Mouse (Mus musculus) kidney, postnatal 14 days (tissue): ENCODE results near the gene Ankfn1.
A peak's percentile ranks its signal among the peaks of the same experiment; 100 is the strongest.

Experiments used
- DNase-seq: peaks from one replicate; pipeline ENCODE4 v3.0.0; 2022; ENCODE audit warnings: mixed read lengths

Ankfn1 gene

DNA sequence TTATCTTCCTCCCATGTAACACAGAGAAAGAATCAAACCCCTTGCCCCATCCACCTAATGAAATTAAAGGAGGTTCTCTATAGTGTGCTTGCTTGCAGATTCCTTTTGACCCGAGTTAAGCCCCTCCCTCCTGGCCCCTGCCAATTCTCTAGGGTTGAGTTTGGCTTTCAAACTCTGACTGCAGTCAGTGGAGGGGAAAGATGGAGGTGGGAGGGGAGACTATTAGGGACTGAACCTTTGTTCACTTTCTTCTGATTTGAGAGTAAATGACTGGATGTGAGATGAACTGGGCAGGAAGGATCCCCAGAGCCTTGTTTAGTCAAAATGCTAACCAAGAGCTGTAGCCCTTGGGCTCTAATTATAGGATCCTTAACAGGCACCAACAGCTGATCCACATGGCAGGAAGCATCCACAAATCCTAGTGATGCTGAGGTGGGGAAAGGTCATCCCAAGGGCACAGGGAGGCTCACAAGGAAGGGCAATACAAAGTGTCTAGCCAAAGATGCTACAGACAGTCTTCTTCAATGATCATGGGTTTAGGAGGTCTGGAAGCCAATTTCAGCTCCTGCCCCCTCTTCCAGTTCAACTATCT, 103.4 kb downstream of the Ankfn1 start:
- DNase-seq: no peak

DNA sequence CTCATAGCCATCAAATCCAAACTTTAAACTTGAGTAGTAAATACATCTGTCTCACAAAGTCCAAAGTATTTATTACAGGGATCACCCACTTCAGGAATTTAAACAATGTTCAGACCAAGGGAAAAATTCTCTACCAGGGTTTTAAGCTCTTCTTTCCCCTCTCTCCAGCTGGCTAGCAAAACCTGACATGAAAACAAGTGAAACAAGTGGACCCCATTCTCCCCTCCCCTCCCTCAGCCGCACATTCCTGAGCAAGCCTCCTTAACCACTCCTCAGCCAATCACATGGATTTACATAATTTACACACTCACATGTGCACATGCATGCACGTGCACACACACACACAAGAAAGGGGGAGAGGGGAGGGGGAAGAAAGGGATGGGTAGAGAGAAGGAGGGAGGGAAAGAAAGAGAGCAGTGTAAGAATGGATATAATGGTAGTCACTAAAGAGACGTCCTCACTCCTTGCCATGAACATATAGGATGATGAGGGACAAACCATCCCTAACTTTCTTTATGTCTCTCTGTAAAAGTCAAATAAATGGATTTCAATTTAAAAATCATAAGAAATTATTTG, 104.9 kb downstream of the Ankfn1 start:
- no peak for DNase-seq

DNA sequence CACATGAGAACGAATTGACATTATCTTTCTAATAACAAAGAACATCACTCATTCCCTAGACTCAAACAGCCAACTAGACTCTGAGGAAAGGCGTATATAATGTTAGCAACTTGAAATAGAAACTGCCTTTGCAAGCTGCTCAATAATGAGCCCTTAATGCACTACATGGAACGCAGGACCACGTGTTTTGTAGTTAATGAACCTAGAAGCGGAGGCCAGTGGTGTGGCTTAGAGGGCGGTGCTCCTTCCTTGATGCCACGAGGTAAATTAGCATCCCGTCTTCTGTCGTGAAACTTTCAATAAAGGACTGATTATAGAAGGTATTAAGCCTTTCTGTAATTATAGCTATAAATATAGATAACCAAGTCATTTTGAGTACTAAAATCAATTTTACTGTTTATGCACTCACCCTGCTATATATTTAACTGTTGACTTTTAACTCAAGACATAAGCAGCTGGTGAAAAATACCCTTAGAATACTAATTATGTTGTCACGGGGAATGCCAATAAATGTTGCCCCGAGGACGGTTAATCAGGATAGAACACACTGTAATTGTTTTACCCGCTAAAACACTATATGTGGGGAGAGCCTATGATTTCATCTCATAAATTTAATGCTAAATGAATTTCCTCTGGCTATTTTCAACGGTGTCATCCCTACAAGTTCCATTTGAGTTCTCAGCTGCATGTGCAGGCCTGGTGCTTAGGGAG, 112.1 kb downstream of the Ankfn1 start:
- DNase-seq: no peak

DNA sequence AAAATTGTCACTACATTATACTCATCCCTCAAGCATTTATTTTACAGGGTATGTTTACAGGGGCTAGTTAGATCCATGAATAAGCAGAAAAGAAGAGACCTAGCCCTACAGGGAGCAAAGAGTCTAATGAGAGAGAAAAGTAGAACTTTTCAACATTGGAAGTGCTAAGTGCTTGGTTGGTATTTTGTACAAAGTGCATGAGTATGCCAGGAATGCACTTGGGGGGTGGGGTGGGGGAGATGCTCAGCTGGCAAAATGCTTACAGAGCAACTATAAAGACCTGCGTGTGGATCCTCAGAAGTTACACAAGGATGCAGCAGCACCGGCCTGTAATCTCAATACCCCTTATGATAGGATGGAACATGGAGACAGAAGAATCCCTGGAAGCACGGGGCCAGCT, 118.4 kb downstream of the Ankfn1 start:
- no peak for DNase-seq

DNA sequence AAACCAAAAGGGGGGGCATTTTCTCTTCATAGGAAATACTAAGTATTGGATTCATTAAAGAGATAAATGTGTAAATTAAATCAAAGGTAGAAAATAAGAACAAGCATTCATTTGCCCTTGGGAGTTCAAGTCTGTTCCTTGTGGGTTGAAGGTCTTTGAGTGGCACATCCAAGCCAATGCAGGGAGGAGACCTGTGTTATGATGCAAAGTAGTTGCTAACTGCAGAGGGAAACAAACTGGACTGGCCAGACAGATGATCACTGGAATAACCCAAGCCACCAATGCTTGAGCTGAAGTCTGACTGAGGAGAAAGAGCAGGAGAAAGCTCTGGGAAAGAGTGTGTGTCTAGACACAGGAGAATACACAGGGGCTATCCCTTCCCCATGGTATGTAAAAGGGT, 120.9 kb downstream of the Ankfn1 start:
- no peak for DNase-seq

DNA sequence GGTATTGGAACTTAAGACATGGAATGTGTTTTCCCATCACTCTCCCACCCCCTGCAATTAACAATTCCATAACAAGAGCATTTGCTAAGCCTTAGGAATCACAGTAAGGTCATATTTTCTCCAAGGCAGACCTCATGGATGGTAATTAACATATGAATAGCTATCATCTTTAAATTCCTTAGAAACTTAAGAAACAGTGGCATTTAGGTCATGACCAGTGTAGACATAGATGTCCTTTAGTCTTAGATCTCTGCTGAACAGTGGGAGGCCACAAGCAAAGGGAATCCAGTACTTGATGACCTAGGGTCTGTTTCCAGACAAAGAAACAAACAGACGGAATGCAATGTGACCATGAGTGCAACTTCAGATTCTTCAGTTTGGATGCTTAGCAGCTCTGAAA, 141.7 kb downstream of the Ankfn1 start:
- no peak for DNase-seq

DNA sequence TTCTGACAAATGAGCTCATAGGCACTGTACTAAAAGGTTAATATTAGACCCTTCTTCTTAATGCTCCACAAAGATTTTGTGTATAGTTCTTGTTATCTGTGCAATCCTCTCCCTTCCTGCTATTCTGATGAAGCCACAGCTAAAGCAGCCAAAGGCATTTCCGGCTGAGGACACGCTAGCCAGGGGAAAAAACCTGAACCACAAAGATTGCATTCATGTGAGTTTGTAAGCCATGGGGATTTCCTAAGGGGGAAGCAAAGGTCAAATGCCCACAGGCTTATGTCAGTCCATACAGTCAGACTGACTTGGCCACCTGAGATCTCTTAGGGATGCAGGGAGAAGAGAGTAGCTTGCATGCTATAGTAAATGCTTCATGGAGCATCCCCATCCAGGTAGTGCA, 146.1 kb downstream of the Ankfn1 start:
- no peak for DNase-seq

DNA sequence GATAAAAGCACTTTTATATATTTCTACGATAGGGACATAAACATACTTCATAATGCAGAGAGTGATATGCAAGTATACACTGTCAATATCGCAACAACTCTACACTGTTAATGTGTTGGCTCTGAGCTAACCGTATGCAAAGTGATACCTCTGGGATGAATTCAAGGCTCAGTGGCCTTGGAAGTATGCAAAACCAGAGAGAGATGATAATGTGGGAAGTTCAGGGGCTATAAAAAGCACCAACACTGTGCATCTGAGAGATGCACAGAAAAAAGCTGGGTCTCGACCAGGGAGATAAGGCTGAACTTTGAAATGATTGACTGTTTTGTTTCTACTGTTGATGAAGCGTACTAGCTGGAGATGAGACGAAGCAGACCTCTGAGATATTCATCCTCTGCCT, 148.9 kb downstream of the Ankfn1 start:
- no peak for DNase-seq

DNA sequence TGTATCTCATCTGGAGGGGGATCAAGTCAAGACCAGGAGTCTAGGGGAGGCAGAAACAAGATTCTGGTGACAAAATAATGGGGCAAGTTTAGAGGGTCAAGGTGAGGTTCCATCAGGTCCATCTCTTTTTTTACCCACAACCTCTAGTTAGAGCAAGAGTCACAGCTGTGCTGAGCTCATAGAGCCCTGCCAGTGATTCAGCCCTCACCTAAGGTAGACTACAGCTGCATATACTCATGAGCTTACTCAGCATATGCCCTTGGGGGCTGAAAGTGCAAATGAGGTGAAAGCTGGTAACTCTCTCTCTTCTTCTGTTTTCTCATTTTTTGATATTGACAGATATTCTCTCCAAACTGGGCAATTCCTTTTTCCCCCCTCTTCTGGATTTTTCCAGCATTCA, 150.2 kb downstream of the Ankfn1 start:
- no peak for DNase-seq

DNA sequence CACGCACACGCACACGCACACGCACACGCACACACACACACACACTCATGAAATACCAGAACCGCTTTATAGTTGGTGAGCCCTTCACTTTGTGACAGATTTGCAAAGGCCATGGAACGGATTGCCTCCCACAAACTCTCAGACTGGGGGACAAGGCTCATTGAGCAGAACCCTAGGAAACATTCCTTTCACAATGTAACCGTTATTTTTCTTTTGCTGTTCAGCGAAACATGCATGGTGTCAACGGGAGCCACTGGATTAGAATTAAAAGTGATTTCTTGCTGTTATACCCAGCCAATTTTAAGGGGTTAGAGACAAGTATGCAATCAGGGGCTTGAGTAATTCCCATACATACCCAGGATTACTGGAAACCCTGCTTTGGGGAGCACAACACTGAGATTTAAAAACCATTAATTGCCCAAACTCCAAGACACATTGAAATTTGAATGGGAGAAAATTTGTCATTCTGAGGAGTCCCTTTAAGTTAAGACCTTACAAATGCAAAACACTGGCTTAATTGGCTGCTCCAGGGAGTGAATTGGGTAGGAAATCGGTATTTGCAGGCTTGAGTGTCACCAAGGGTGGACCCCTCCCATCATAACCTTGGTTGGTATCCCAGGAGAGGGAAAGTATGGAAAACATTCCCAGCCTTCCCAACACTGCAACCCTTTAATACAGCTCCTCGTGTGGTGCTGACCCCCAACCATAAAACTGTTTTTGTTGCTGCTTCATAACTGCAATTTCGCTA, 153.6 kb downstream of the Ankfn1 start:
- DNase-seq: no peak

DNA sequence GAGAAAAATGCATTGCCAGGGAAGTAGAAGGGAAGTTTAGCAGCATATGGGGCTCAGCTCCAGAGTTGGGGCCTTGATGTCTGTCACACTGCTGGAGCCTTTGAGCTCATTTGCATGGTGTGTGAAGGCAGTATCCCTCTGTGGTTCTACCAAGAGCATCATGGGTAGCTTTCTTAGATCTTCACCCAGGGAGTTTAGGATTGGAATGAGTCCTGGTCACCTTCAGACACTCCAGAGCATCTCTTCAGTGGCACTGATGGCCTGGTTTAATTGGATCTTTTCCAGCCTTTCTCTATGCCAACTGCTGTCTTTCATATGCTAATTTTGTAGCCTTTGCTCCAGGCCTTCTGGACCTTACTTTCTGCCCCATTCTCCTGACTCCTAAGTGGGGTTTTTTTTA, 157.5 kb downstream of the Ankfn1 start:
- DNase-seq: peak; percentile 9

DNA sequence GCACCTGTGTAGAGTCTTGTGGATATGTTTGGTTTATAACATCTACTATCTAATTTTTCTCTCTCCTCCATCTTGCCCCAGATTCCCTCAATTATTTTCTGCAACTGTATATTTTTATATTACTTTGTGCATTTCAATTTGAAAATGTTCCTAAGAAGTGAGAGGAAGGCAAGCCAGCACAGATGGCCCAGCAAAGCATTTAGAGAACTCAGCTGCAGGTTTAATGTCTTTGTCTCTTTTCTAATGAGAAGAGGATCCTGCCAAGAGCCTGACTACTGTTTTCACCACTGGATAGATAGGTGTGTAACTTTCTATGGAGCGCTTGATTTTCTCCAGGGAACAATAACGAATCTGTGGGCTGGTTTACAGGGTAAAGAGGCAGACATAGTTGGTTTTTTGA, 161.6 kb downstream of the Ankfn1 start:
- DNase-seq: no peak

DNA sequence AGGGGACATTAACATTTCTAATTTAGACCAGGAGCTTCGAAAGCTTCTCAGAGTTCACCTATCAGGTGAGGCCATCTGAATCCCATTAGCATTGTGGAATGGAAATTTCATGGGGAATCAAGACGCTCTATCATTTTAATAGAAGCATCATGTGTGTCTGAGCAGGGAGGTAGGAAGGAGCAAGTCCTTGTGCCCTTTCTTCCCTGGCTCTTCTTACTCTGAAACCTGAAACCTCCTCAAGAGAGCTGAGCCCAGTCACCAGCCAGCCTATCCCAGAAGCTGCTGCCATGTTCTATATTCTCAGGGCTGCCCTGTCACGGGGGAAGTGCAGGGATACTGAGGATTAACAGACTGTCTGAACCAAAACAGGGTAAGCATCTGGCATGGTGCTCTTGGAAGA, 165.9 kb downstream of the Ankfn1 start:
- no peak for DNase-seq

DNA sequence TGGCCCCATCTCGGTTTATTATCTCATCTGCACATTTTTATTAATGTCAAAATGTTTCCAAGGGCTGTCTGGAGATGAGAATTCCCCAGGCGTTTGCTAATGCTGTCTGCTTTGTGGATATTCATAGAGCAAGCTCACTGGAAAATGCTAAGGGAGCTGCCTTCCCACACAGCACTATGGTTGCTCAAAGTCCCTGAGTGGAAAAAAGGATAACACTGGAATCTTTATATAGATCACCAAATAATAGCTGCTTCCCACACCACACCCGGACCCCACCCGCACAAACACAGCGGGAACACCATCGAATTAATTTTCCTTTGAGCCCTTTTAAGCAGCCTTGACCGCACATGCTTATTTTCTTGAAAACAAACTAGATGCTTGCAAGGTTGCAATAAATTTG, 169.4 kb downstream of the Ankfn1 start:
- DNase-seq: no peak

DNA sequence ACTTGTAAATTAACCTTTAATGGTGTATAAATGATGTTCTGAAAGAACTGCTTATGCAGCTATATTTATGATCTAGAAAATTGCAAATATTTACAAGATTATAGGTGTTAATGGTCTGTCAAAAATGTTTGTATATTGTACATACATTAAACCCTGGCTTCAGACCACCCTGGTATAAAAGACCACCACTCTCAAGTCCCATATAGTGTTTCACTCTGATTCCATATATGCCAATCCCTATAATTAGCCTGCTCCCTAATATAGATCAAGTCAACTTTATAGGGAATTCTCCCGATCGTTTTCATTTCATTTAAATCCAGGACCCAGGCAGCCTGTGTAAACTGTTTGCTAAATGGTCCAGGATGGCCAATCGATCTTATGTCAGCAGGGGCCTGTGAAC, 170.2 kb downstream of the Ankfn1 start:
- DNase-seq: no peak

DNA sequence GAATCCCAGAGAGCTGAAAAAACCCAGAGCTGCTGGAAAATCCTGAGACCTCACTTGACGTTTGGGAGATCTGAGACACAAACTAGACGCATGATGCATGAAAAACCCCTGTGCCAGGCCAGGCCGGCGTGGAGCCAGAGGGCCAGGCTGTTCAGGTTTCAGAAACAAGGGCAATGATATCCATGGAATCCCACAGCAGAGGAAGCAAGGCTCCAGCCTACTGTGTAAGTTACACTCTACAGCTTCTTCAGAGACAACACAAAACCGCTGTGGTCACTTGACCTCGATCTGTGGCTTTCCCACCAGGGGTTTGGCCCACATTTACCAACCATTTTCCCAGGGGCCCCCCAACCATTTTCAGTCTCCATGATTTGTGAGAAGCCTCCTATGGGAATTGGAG, 171.1 kb downstream of the Ankfn1 start:
- DNase-seq: no peak

DNA sequence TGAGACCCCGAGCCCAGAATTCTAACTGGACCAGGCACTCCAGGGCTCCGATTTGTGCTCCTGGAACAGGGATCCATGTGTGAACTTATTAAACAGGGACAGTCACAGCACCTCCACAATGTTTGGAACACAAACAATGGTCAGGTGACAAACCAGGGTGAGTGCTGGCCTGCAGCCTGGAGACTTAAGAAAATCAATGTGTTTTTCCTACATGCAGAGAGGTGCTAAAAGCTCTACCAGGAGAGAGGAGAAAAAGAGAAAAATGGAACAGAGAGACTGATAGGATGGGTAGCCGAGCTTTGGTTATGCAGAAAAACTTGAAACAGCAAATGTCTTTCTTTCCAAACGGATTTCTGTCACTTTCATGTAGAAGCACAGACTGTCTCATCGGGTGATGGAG, 174.5 kb downstream of the Ankfn1 start:
- DNase-seq: no peak

DNA sequence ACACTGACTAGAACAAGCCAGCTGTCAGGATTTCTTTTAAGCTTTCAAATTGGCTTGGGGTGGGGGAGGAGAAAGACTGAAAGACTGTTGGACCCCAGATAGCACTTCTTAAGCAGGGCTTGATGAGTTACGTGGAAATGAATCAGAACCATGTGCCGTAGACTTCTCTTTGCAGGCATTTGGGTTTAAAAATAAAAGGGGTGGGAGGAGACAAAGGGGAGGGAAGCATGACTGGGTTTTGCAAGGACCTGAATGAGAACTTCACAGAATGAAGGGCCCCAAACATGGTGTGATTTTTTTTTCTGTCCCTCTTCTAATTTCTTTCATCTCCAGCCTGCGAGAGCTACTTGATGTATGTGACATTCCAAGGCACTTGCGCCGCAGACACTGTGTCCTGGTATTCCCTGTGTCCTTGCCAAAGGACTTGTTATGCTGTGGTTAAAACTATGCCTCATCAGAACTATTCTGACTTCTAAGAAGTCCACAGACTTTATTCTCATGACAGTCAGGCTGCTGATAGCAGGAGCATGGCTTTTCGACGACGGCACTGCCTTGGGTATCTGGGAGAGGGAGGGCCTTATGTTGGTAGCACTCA, 176.4 kb downstream of the Ankfn1 start:
- DNase-seq: peak; percentile 4

DNA sequence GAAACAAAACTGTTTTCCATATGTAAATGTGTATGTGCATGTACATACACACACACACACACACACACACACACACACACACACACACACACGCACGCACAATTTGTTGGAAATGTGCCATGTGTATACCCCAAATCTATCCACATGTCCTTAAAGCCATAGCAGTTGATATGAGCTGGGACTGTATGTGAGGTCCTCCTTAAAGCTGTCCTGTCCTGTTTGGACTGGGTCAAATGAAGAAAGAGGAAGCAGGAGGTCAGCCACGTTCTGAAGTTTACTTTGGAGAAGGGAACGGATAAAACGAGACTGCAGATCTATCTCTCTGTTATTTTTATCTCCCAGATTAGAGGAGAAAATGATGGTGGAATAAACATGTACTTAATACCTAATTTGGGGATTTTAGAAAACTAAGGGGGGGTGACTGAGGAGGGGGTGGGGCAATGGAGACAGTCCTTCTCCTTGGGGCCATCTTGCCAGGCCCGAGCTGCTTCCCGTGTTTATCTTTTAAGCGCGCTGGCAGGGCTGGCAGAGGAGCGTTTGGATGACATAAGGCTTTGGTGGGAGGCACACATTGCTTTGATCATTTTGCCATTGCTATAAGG, 187.1 kb downstream of the Ankfn1 start:
- no peak for DNase-seq

DNA sequence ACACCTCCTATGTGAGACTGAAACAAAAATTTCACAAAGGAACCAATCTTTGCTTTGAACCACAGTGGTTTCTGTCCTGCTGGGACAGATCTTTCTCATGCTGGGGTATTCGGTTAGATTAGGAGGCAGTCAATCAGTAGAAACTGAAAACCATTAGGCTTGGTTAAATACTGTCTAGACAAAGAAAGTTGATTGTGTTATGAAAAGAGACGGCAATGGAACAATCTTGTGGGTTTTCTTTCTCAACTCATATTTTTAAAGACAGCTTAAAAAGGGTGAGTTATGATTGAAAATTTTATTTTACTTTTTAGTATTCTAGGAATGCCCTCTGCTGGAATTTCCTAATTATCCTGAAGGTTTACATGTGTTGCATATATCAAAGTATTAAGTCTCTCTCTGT, 191.1 kb downstream of the Ankfn1 start:
- DNase-seq: no peak

DNA sequence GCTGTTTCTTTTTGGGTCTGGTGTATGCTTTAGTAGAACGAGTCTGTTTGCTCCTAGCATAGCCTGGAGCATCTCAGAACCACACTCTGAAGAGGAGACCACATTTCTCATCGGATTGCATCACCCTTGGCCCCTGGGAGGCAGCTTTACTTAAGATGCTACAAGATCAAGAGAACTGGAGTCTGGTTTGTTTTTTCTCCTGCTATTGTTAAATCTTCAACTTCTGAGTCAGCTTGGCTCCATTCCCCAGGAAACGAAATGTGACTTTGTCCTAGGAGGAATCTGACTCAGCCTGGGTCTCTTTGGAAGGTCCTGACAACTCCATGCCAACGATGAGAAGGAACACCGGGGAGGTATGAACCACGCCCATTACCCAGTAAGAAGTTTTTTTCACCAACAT, 197.6 kb downstream of the Ankfn1 start:
- no peak for DNase-seq

DNA sequence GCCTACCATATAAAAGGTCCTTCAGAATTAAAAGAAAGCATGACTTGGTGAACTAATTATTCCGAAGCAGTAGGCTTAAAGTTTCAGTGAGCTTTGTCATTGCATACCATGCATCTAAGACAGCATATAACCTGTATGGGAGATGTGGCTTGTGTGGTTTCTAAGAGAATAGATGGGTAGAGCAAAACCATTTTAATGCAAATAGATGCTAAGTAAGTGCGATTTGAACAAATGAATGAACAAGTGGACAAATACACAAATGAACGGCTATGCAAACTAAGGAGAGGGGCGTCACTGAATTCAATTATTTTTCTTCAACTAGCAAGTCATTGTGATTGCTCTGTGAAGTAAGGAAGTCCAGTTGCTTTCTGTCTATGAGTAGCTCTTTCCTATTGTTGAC, 198.3 kb downstream of the Ankfn1 start:
- DNase-seq: no peak

DNA sequence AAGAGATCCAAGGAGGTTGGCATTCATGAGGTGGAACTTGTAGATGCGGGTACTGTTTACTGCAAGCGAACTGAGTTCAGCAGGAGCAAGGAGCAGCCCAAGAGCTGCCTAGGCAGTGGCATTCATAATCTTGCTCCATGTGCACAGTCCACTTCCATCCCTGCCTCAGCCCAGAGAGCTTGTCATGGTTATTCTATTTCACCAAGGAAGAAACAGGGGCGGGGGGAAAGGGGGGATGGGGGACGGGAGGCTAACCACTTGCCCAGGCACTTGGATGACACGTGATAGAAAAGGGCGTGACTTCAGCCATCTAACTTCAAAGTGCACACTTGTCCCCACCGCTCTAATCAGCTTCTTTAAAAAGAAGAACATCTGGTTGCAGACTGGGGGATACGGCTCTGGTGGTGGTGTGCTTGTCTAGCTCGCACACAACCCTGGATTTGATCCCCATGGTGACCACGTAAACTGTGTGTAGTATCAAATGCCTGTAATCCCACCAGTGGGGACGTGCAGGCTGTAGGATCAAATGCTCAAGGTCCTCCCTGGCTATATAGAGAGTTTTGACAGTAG, 203.1 kb downstream of the Ankfn1 start:
- DNase-seq: no peak
